Mouse (Mus musculus) forebrain, embryonic 12.5 days (tissue): ENCODE results near the gene Gadl1. TPM values are rescaled to one million over a fixed set of nuclear protein-coding genes. Genes with fewer than 3 reads are reported as not detected.

Source experiments
- ATAC-seq: fragments of 200-750 bp; cut with Nextera tagmentation; 2 replicates; pipeline ENCODE4 v1.8.0; 2017; ENCODE audit warnings: moderate TSS enrichment; ENCODE audit not compliant: low FRiP score
- H3K27ac ChIP-seq: fragments of 300-500 bp; sonication (generic); 2 replicates; pipeline ENCODE4 v1.5.1; 2016; ENCODE audit warnings: mild to moderate bottlenecking
- H3K27me3 ChIP-seq: fragments of 300-500 bp; sonication (generic); 2 replicates; pipeline ENCODE4 v1.6.1; 2016; ENCODE audit warnings: mild to moderate bottlenecking
- H3K36me3 ChIP-seq: fragments of 300-500 bp; sonication (generic); replicated peaks from 2 replicates; pipeline ENCODE4 v1.6.1; 2016; ENCODE audit warnings: mild to moderate bottlenecking
- H3K4me1 ChIP-seq: fragments of 300-500 bp; sonication (generic); 2 replicates; pipeline ENCODE4 v1.6.1; 2016
- H3K4me2 ChIP-seq: fragments of 300-500 bp; sonication (generic); 2 replicates; pipeline ENCODE4 v1.6.1; 2016; ENCODE audit warnings: mild to moderate bottlenecking, moderate library complexity
- H3K4me3 ChIP-seq: fragments of 300-500 bp; sonication (generic); replicated peaks from 2 replicates; pipeline ENCODE4 v1.5.1; 2016; ENCODE audit warnings: mild to moderate bottlenecking
- H3K9ac ChIP-seq: fragments of 300-500 bp; sonication (generic); 2 replicates; pipeline ENCODE4 v1.6.1; 2016; ENCODE audit warnings: mild to moderate bottlenecking
- H3K9me3 ChIP-seq: fragments of 300-500 bp; sonication (generic); 2 replicates; pipeline ENCODE4 v1.6.1; 2016
- WGBS: fragments of 180-500 bp; shearing (Covaris S2); methylation state at CpG from one replicate; pipeline ENCODE4 v1.1.7; 2016; 5-methylcytosine and 5-hydroxymethylcytosine counted together
- polyA plus RNA-seq: library from polyadenylated mRNA; unstranded; fragments of >200 nt; fragmentation: Nextera tagmentation; extraction: Ambion mirVana; gene quantifications from 2 replicates; pipeline ENCODE4 v1.2.1, GENCODE M21; 2016

Gene Gadl1
- polyA plus RNA-seq, 1 experiment from 2014 or later = 0.38 TPM

- Histone ChIP-seq H3K4me1 (peaks cover 12% of the 10 kb centered on the region), H3K27me3 (no peaks in the 10 kb centered on the region), H3K4me2 (no peak overlapping the region), H3K27ac (no peak overlapping the region), H3K4me3 (no peak overlapping the region), H3K36me3 (no peaks in the 10 kb centered on the region), H3K9me3 (no peaks in the 10 kb centered on the region), H3K9ac (no peak overlapping the region)
- ATAC-seq = no peak
- 79% methylated on average over 8 of the region's 8 CpGs for WGBS
Measured at GRCm38 (mm10) chr9:115941171-115941570, 31.9 kb downstream of the Gadl1 start.

GRCm38 (mm10) chr9:115942486-115942885 is 33.2 kb downstream of the Gadl1 start:
- WGBS = 30% methylated on average over 4 of the region's 4 CpGs
- Histone ChIP-seq H3K9ac (no peak overlapping the region), H3K4me3 (no peak overlapping the region), H3K27ac (no peak overlapping the region), H3K4me2 (no peak overlapping the region), H3K4me1 (peaks cover 12% of the 10 kb centered on the region), H3K36me3 (no peaks in the 10 kb centered on the region), H3K9me3 (no peaks in the 10 kb centered on the region), H3K27me3 (no peaks in the 10 kb centered on the region)
- ATAC-seq = no peak

GRCm38 (mm10) chr9:115942989-115943388 is 33.7 kb downstream of the Gadl1 start:
- Histone ChIP-seq H3K4me1 (peaks cover 12% of the 10 kb centered on the region), H3K27ac (0 out of 2 replicates have a peak overlapping the region, but pooled peaks have one; percentile 25), H3K9ac (no peak overlapping the region), H3K36me3 (no peaks in the 10 kb centered on the region), H3K27me3 (no peaks in the 10 kb centered on the region), H3K4me3 (no peak overlapping the region), H3K4me2 (no peak overlapping the region), H3K9me3 (no peaks in the 10 kb centered on the region)
- WGBS = 34% methylated on average over 7 of the region's 7 CpGs
- peak; percentile 53; the same call in 1 of the 2 replicates for ATAC-seq

GRCm38 (mm10) chr9:115943577-115944320 is 34.5 kb downstream of the Gadl1 start:
- Histone ChIP-seq H3K9me3 (no peaks in the 10 kb centered on the region), H3K4me3 (no peak overlapping the region), H3K9ac (no peak overlapping the region), H3K4me2 (no peak overlapping the region), H3K36me3 (no peaks in the 10 kb centered on the region), H3K27ac (0 out of 2 replicates have a peak overlapping the region, but pooled peaks have one; percentile 25), H3K27me3 (no peaks in the 10 kb centered on the region), H3K4me1 (peaks cover 12% of the 10 kb centered on the region)
- WGBS = 73% methylated on average over 10 of the region's 10 CpGs
- no peak for ATAC-seq

GRCm38 (mm10) chr9:115965056-115965455 is 55.8 kb downstream of the Gadl1 start:
- no peak for ATAC-seq

GRCm38 (mm10) chr9:115966116-115966515 is 56.9 kb downstream of the Gadl1 start:
- Histone ChIP-seq H3K4me2 (no peak overlapping the region), H3K27me3 (no peaks in the 10 kb centered on the region), H3K4me1 (no peaks in the 10 kb centered on the region), H3K9ac (no peak overlapping the region), H3K36me3 (no peaks in the 10 kb centered on the region), H3K4me3 (no peak overlapping the region), H3K27ac (no peak overlapping the region), H3K9me3 (no peaks in the 10 kb centered on the region)
- WGBS = 90% methylated on average over 4 of the region's 4 CpGs
- ATAC-seq = no peak

More at GRCm38 (mm10) chr9:115965056-115965455, 55.8 kb downstream of the Gadl1 start:
- H3K27ac ChIP-seq = no peak overlapping the region
- H3K36me3 ChIP-seq = no peaks in the 10 kb centered on the region
- no peak overlapping the region for H3K4me2 ChIP-seq
- H3K4me3 ChIP-seq = no peak overlapping the region
- H3K27me3 ChIP-seq = no peaks in the 10 kb centered on the region
- 88% methylated on average over 7 of the region's 7 CpGs for WGBS
- H3K9me3 ChIP-seq = no peaks in the 10 kb centered on the region
- H3K9ac ChIP-seq = no peak overlapping the region
- no peaks in the 10 kb centered on the region for H3K4me1 ChIP-seq

- 92% methylated on average over 5 of the region's 5 CpGs for WGBS
- H3K9me3 ChIP-seq = no peaks in the 10 kb centered on the region
- H3K4me2 ChIP-seq = no peak overlapping the region
- H3K36me3 ChIP-seq = no peaks in the 10 kb centered on the region
- H3K4me1 ChIP-seq = no peaks in the 10 kb centered on the region
- no peak overlapping the region for H3K27ac ChIP-seq
- H3K4me3 ChIP-seq = no peak overlapping the region
- no peaks in the 10 kb centered on the region for H3K27me3 ChIP-seq
- ATAC-seq = no peak
- no peak overlapping the region for H3K9ac ChIP-seq
Measured at GRCm38 (mm10) chr9:115966746-115967145, 57.5 kb downstream of the Gadl1 start.

- 88% methylated on average over 5 of the region's 5 CpGs for WGBS
- H3K9ac ChIP-seq = no peak overlapping the region
Measured at GRCm38 (mm10) chr9:115967638-115968037, 58.4 kb downstream of the Gadl1 start.

GRCm38 (mm10) chr9:115976901-115977300 is 67.6 kb downstream of the Gadl1 start:
- H3K4me1 ChIP-seq = peaks cover 11% of the 10 kb centered on the region; the same call in 1 of the 2 replicates
- ATAC-seq = no peak
- H3K4me2 ChIP-seq = no peak overlapping the region
- no peak overlapping the region for H3K4me3 ChIP-seq
- 80% methylated on average over 6 of the region's 6 CpGs for WGBS
- H3K27me3 ChIP-seq = no peaks in the 10 kb centered on the region
- no peak overlapping the region for H3K9ac ChIP-seq
- no peak overlapping the region for H3K27ac ChIP-seq
- 0 out of 2 replicates have a peak, but pooled peaks cover 5% of the 10 kb centered on the region for H3K9me3 ChIP-seq
- no peaks in the 10 kb centered on the region for H3K36me3 ChIP-seq

More at GRCm38 (mm10) chr9:115967638-115968037, 58.4 kb downstream of the Gadl1 start:
- no peak for ATAC-seq
- no peaks in the 10 kb centered on the region for H3K27me3 ChIP-seq
- no peak overlapping the region for H3K4me2 ChIP-seq
- no peaks in the 10 kb centered on the region for H3K4me1 ChIP-seq
- H3K36me3 ChIP-seq = no peaks in the 10 kb centered on the region
- H3K9me3 ChIP-seq = no peaks in the 10 kb centered on the region
- H3K27ac ChIP-seq = no peak overlapping the region
- H3K4me3 ChIP-seq = no peak overlapping the region

- Histone ChIP-seq H3K9me3 (0 out of 2 replicates have a peak, but pooled peaks cover 5% of the 10 kb centered on the region), H3K36me3 (no peaks in the 10 kb centered on the region), H3K4me1 (peaks cover 11% of the 10 kb centered on the region; the same call in 1 of the 2 replicates), H3K4me2 (no peak overlapping the region), H3K9ac (no peak overlapping the region), H3K27me3 (no peaks in the 10 kb centered on the region), H3K27ac (no peak overlapping the region), H3K4me3 (no peak overlapping the region)
- ATAC-seq = no peak
- WGBS = 88% methylated on average over 15 of the region's 15 CpGs
Measured at GRCm38 (mm10) chr9:115977598-115978240, 68.5 kb downstream of the Gadl1 start.

GRCm38 (mm10) chr9:115978478-115978877 is 69.2 kb downstream of the Gadl1 start:
- 0 out of 2 replicates have a peak, but pooled peaks cover 5% of the 10 kb centered on the region for H3K9me3 ChIP-seq
- no peaks in the 10 kb centered on the region for H3K36me3 ChIP-seq
- 70% methylated on average over 2 of the region's 2 CpGs for WGBS
- H3K4me3 ChIP-seq = no peak overlapping the region
- H3K4me2 ChIP-seq = no peak overlapping the region
- H3K4me1 ChIP-seq = peaks cover 11% of the 10 kb centered on the region; the same call in 1 of the 2 replicates
- no peak overlapping the region for H3K9ac ChIP-seq
- H3K27ac ChIP-seq = no peak overlapping the region
- no peaks in the 10 kb centered on the region for H3K27me3 ChIP-seq
- ATAC-seq = no peak

- no peaks in the 10 kb centered on the region for H3K9me3 ChIP-seq
- no peaks in the 10 kb centered on the region for H3K4me1 ChIP-seq
- H3K4me2 ChIP-seq = no peak overlapping the region
- ATAC-seq = no peak
- no peak overlapping the region for H3K9ac ChIP-seq
- H3K27me3 ChIP-seq = no peaks in the 10 kb centered on the region
- H3K27ac ChIP-seq = no peak overlapping the region
- no peak overlapping the region for H3K4me3 ChIP-seq
- WGBS = 91% methylated on average over 7 of the region's 7 CpGs
- no peaks in the 10 kb centered on the region for H3K36me3 ChIP-seq
Measured at GRCm38 (mm10) chr9:115990661-115991060, 81.4 kb downstream of the Gadl1 start.
